Mouse (Mus musculus) heart, embryonic 12.5 days (tissue): Measurements from ENCODE around the gene Ptprk. TPM values are rescaled to one million over a fixed set of nuclear protein-coding genes. Genes with fewer than 3 reads are reported as not detected.

Experiments
- ATAC-seq: fragments of 200-750 bp; cut with Nextera tagmentation; 2 replicates; pipeline ENCODE4 v1.8.0; 2017; ENCODE audit warnings: moderate TSS enrichment, moderate library complexity; ENCODE audit not compliant: insufficient number of reproducible peaks, low FRiP score
- H3K27ac ChIP-seq: fragments of 300-500 bp; sonication (generic); 2 replicates; pipeline ENCODE4 v1.5.1; 2016; ENCODE audit warnings: mild to moderate bottlenecking, moderate library complexity; ENCODE audit not compliant: poor library complexity, severe bottlenecking
- H3K27me3 ChIP-seq: fragments of 300-500 bp; sonication (generic); replicated peaks from 2 replicates; pipeline ENCODE4 v1.6.1; 2016; ENCODE audit warnings: mild to moderate bottlenecking, moderate library complexity
- H3K36me3 ChIP-seq: fragments of 300-500 bp; sonication (generic); 2 replicates; pipeline ENCODE4 v1.6.1; 2016; ENCODE audit warnings: mild to moderate bottlenecking, moderate library complexity
- H3K4me1 ChIP-seq: fragments of 300-500 bp; sonication (generic); replicated peaks from 2 replicates; pipeline ENCODE4 v1.6.1; 2016; ENCODE audit warnings: mild to moderate bottlenecking
- H3K4me2 ChIP-seq: fragments of 300-500 bp; sonication (generic); 2 replicates; pipeline ENCODE4 v1.6.1; 2016; ENCODE audit warnings: mild to moderate bottlenecking, moderate library complexity
- H3K4me3 ChIP-seq: fragments of 300-500 bp; sonication (generic); 2 replicates; pipeline ENCODE4 v1.5.1; 2016; ENCODE audit warnings: mild to moderate bottlenecking
- H3K9ac ChIP-seq: fragments of 300-500 bp; sonication (generic); 2 replicates; pipeline ENCODE4 v1.6.1; 2016; ENCODE audit warnings: mild to moderate bottlenecking, moderate library complexity
- H3K9me3 ChIP-seq: fragments of 300-500 bp; sonication (generic); replicated peaks from 2 replicates; pipeline ENCODE4 v1.6.1; 2016; ENCODE audit warnings: mild to moderate bottlenecking, moderate library complexity
- WGBS: fragments of 180-500 bp; shearing (Covaris S2); methylation state at CpG from one replicate; pipeline ENCODE4 v1.1.7; 2016; 5-methylcytosine and 5-hydroxymethylcytosine counted together
- polyA plus RNA-seq: library from polyadenylated mRNA; unstranded; fragments of >200 nt; fragmentation: Nextera tagmentation; extraction: Ambion mirVana; gene quantifications from 2 replicates; pipeline ENCODE4 v1.2.1, GENCODE M21; 2016

The Ptprk gene
- polyA plus RNA-seq, 1 experiment from 2014 or later = 43.7 TPM

GRCm38 (mm10) chr10:28492206-28492605 lies 417.6 kb downstream of the Ptprk start:
- no peak overlapping the region for H3K4me3 ChIP-seq
- 0 out of 2 replicates have a peak, but pooled peaks have one; percentile 63 for ATAC-seq
- H3K27me3 ChIP-seq = no peaks in the 10 kb centered on the region
- 36% methylated on average over 9 of the region's 9 CpGs for WGBS
- peaks cover 12% of the 10 kb centered on the region for H3K4me1 ChIP-seq
- no peaks in the 10 kb centered on the region for H3K9me3 ChIP-seq
- no peak overlapping the region for H3K27ac ChIP-seq
- no peak overlapping the region for H3K4me2 ChIP-seq
- H3K9ac ChIP-seq = no peak overlapping the region
- no peaks in the 10 kb centered on the region for H3K36me3 ChIP-seq

GRCm38 (mm10) chr10:28492870-28493269 lies 418.2 kb downstream of the Ptprk start:
- Histone ChIP-seq H3K4me1 (peaks cover 12% of the 10 kb centered on the region), H3K36me3 (no peaks in the 10 kb centered on the region), H3K4me2 (peak overlapping the region; percentile 55), H3K4me3 (no peak overlapping the region), H3K27me3 (no peaks in the 10 kb centered on the region), H3K9ac (no peak overlapping the region), H3K27ac (peak overlapping the region; percentile 83), H3K9me3 (no peaks in the 10 kb centered on the region)
- 38% methylated on average over 14 of the region's 14 CpGs for WGBS
- ATAC-seq = no peak

DNA sequence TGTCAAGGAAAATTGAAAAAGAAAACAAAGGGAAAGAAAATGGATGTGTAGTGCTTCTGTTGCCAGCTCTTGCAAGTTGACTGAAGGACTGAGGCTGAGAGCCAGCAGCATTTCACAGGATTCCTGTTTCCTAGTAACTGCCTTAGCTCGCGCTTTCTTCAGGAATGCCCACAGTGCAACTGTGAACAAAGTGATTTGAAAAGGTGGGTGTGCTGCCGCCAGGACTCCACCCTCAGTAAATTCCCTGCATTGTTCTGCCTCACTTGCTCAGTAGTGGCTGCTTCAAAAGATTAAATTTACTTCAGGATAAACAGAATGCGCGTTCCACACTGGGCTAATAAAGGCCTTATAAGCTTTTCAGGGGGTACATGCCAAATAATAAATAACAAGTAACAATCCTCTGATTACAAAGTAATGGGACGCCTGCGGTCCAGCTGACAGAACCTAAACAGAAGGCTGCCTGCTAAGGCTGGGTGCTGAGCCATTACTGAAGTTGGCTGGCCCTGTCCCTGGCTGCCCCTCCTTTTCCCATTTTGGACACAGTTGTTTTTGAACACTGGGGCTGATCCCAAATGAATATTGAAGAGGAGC lies 418.7 kb downstream of the Ptprk start:
- H3K9ac ChIP-seq = no peak overlapping the region
- no peak overlapping the region for H3K4me3 ChIP-seq
- no peaks in the 10 kb centered on the region for H3K9me3 ChIP-seq
- no peaks in the 10 kb centered on the region for H3K36me3 ChIP-seq
- H3K4me2 ChIP-seq = peak overlapping the region; percentile 55; the same call in 1 of the 2 replicates
- peaks cover 12% of the 10 kb centered on the region for H3K4me1 ChIP-seq
- 0 out of 2 replicates have a peak, but pooled peaks have one; percentile 39 for ATAC-seq
- WGBS = 44% methylated on average over 7 of the region's 7 CpGs
- H3K27ac ChIP-seq = peak overlapping the region; percentile 83
- H3K27me3 ChIP-seq = no peaks in the 10 kb centered on the region

DNA sequence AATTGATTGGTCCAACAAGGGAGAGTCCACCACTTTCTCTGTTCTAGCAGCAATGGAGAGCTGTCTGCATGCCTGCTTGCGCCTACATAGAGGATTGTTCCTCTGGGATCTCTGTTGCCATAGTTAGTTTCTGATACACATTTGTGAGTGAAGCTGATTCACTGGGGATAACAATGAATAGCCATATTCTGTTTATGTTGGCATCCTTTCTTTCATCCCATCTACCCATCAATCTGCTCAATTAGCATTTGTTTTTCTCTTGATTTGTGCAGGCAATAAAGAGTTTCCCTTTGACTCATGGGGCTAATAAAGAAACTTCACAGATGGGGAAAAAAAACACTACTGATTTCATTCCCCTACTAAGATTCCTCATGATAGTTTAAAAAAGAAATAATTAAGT lies 423.2 kb downstream of the Ptprk start:
- Histone ChIP-seq H3K4me1 (peaks cover 9% of the 10 kb centered on the region), H3K27ac (no peak overlapping the region), H3K36me3 (no peaks in the 10 kb centered on the region), H3K27me3 (no peaks in the 10 kb centered on the region), H3K9ac (no peak overlapping the region), H3K4me2 (no peak overlapping the region), H3K9me3 (no peaks in the 10 kb centered on the region), H3K4me3 (no peak overlapping the region)
- WGBS = 100% methylated on average over 1 of the region's 1 CpGs
- no peak for ATAC-seq

DNA sequence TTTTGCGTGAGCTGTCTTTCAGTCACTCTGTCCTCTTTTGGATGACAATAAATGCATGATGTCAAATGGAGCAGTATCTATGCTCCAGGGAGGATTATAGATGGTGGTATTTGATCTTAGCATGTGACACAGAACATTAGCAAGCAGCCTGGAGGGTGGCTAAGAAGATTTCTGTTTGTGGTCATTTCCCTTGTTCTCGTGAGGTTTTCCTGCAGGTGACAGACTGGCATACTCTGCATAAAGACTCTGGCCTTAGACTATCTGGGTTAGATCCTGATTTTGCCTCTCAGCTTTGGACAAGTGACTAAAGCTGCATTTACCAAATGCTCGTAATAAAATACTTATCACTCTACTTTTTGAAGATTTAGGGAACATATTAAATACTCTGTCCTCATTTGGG lies 423.9 kb downstream of the Ptprk start:
- H3K4me3 ChIP-seq = no peak overlapping the region
- no peak overlapping the region for H3K27ac ChIP-seq
- 77% methylated on average over 3 of the region's 3 CpGs for WGBS
- H3K9ac ChIP-seq = no peak overlapping the region
- no peak overlapping the region for H3K4me2 ChIP-seq
- H3K9me3 ChIP-seq = no peaks in the 10 kb centered on the region
- H3K36me3 ChIP-seq = no peaks in the 10 kb centered on the region
- H3K27me3 ChIP-seq = no peaks in the 10 kb centered on the region
- 0 out of 2 replicates have a peak, but pooled peaks cover 2% of the 10 kb centered on the region for H3K4me1 ChIP-seq
- ATAC-seq = no peak

DNA sequence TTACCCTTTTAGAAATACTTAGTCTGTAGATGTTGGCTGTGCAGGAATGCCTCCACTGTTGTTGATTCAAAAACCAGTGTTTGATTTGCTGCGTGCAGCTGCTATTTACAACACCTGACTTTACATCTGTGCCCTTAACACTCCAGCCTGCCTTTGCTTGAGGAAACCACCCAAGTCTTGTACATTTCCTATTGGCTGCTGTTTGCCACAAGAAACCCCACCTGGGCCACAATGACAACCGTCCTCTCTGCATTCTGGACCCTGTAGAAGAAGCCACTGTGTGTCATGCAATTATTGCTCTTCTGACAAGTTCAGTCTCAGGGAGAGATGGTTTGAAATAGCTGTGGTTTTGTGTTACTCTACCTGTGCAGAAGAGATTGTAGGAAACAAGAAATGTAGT lies 439.0 kb downstream of the Ptprk start:
- no peak overlapping the region for H3K4me3 ChIP-seq
- WGBS = 77% methylated on average over 2 of the region's 2 CpGs
- H3K36me3 ChIP-seq = no peaks in the 10 kb centered on the region
- H3K4me2 ChIP-seq = no peak overlapping the region
- peaks cover 8% of the 10 kb centered on the region for H3K4me1 ChIP-seq
- H3K9ac ChIP-seq = no peak overlapping the region
- H3K27ac ChIP-seq = no peak overlapping the region
- ATAC-seq = no peak
- no peaks in the 10 kb centered on the region; the same call in 1 of the 2 replicates for H3K9me3 ChIP-seq
- H3K27me3 ChIP-seq = no peaks in the 10 kb centered on the region

- H3K27ac ChIP-seq = no peak overlapping the region
- H3K9ac ChIP-seq = no peak overlapping the region
- H3K36me3 ChIP-seq = no peaks in the 10 kb centered on the region
- no peak for ATAC-seq
- H3K4me3 ChIP-seq = no peak overlapping the region
- H3K27me3 ChIP-seq = no peaks in the 10 kb centered on the region
- H3K9me3 ChIP-seq = no peaks in the 10 kb centered on the region; the same call in 1 of the 2 replicates
- 91% methylated on average over 5 of the region's 5 CpGs for WGBS
- H3K4me1 ChIP-seq = peaks cover 8% of the 10 kb centered on the region
- H3K4me2 ChIP-seq = no peak overlapping the region
Measured at GRCm38 (mm10) chr10:28516147-28516546, 441.5 kb downstream of the Ptprk start.

DNA sequence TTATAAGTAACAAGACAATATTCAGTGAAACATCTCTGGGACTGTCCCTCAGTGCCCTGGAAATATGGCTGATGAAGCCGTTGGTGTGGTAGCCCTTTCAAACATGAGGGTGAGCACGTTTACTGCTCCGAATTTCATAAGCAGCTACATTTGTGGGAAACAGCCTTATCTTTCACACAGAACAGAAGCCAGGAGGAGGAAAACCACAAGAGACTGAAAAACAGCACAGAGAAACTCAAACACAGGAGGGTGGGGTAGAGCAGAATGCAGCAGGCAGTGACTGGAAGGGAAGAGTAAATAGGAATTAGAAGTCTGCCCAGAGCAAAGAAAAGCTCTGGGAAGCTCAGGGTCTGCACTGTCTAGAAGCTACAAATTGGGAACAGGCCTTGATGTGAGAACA lies 443.7 kb downstream of the Ptprk start:
- Histone ChIP-seq H3K27me3 (no peaks in the 10 kb centered on the region), H3K9me3 (no peaks in the 10 kb centered on the region), H3K27ac (no peak overlapping the region), H3K9ac (no peak overlapping the region), H3K4me3 (no peak overlapping the region), H3K36me3 (no peaks in the 10 kb centered on the region), H3K4me2 (no peak overlapping the region), H3K4me1 (peaks cover 11% of the 10 kb centered on the region)
- 51% methylated on average over 3 of the region's 3 CpGs for WGBS
- ATAC-seq = no peak

- no peak for ATAC-seq
- Histone ChIP-seq H3K27ac (no peak overlapping the region), H3K9ac (no peak overlapping the region), H3K4me3 (no peak overlapping the region), H3K4me2 (no peak overlapping the region), H3K4me1 (peaks cover 23% of the 10 kb centered on the region), H3K9me3 (no peaks in the 10 kb centered on the region), H3K36me3 (no peaks in the 10 kb centered on the region), H3K27me3 (no peaks in the 10 kb centered on the region)
- 70% methylated on average over 1 of the region's 1 CpGs for WGBS
Measured at GRCm38 (mm10) chr10:28519861-28520260, 445.2 kb downstream of the Ptprk start.

- Histone ChIP-seq H3K27me3 (no peaks in the 10 kb centered on the region), H3K36me3 (no peaks in the 10 kb centered on the region), H3K4me3 (no peak overlapping the region), H3K27ac (peak overlapping the region; percentile 77), H3K4me2 (peak overlapping the region; percentile 40), H3K4me1 (peaks cover 22% of the 10 kb centered on the region), H3K9me3 (no peaks in the 10 kb centered on the region), H3K9ac (no peak overlapping the region)
- peak; percentile 64; the same call in 1 of the 2 replicates for ATAC-seq
- 43% methylated on average over 14 of the region's 14 CpGs for WGBS
Measured at GRCm38 (mm10) chr10:28523992-28524735, 449.5 kb downstream of the Ptprk start.

DNA sequence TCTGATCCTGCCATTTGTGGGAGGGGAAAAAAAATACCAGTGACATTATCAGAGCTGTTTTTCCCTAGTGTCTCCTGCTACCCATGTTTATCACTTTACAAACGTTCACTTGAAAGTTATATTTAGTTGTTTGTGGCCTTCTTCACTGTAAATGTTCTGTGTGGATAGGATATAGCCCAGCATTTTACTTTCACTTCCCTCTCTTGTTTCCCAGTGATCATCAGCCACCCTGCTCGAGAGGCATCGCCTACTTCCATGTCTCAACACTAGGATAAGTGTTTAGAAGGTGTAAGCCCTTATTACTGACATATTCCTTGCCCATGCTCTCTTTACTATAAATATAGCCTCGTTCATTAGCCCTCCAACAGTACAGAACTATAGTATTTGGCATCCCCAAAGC lies 466.0 kb downstream of the Ptprk start:
- no peaks in the 10 kb centered on the region for H3K36me3 ChIP-seq
- no peak overlapping the region for H3K4me2 ChIP-seq
- ATAC-seq = no peak
- H3K4me3 ChIP-seq = no peak overlapping the region
- no peaks in the 10 kb centered on the region for H3K9me3 ChIP-seq
- H3K27ac ChIP-seq = no peak overlapping the region
- H3K4me1 ChIP-seq = no peaks in the 10 kb centered on the region
- no peaks in the 10 kb centered on the region for H3K27me3 ChIP-seq
- WGBS = 46% methylated on average over 4 of the region's 4 CpGs
- no peak overlapping the region for H3K9ac ChIP-seq
